Mouse (Mus musculus): ENCODE measurements around the gene Gmnc. TPM values are rescaled to one million over a fixed set of nuclear protein-coding genes. Genes with fewer than 3 reads are reported as not detected.

Gene Gmnc
- polyA plus RNA-seq, 1 experiment, result not detected

DNA sequence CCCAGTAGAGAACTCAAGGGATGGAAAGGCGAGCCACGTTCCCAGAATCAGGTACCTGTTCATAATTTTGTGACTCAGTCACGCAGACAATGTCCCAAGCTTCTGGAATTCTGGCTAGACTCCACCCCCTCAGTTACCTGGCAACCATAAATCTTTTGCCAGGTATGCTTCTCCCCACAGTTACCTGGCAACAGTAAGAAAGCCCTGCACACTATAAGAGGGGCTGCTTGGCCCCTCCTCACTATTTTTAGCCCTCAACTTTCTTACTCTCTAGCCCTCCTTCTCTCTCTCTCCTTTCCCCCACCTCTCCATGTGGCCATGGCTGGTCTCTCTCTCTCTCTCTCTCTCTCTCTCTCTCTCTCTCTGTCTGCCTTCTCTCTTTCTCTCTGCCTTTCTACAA lies 114.6 kb downstream of the Gmnc start:
- no peak overlapping the region for H3K27ac ChIP-seq (ENCODE audit: insufficient read depth, low read depth, low read length)
- TF ChIP-seq POLR2A (IDR thresholded peaks at IDR 0.05; ENCODE audit: insufficient read depth, low read depth, low read length) (no peak), CTCF (IDR thresholded peaks at IDR 0.05; ENCODE audit: insufficient read depth, low read depth, low read length) (no peak)
- no peak overlapping the region for H3K4me3 ChIP-seq (ENCODE audit: insufficient read depth, low read depth, low read length)
- no peaks in the 10 kb centered on the region for H3K4me1 ChIP-seq (ENCODE audit: control insufficient read depth, insufficient read depth, low read length)
- WGBS, result 76% methylated on average over 3 of the region's 3 CpGs

Data from olfactory bulb, adult 2 months (tissue).